Mouse (Mus musculus) cerebellum, adult 8-10 months (tissue): ENCODE measurements at regions not wholly inside any gene's neighbourhood (a gene's known extent, or its start where the extent isn't known, plus 50 kb on each side); places are given as distances from the start of the nearest gene placed in this dataset.
A peak's percentile ranks its signal among the peaks of the same experiment; 100 is the strongest.

Experiments
- DNase-seq: peaks from one replicate; pipeline ENCODE4 v3.0.0; 2022

- no peak for DNase-seq
Observed at GRCm38 (mm10) chr9:30021981-30022380, 59.0 kb upstream of the Ntm start.

GRCm38 (mm10) chr9:30025275-30025674, 62.3 kb upstream of the Ntm start:
- no peak for DNase-seq

DNA sequence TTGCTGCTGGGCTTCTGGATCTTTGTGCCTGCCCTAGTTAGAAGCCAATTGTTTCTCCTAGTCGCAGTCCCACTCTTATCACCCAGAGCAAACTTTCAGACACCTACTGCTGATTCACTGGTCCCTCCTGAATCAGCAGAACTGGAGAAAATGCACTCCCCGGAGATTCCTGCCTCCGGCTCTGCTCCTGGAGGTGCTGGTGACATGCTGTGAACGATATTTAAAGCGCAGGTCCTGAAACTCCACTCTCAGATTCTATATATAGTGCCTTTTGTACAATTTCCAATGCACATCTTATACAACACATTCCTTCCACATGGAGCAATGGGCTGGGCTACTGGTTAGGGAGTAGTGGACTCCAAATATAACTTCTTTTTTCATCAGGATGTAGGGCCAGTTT, 64.0 kb upstream of the Ntm start:
- no peak for DNase-seq

DNA sequence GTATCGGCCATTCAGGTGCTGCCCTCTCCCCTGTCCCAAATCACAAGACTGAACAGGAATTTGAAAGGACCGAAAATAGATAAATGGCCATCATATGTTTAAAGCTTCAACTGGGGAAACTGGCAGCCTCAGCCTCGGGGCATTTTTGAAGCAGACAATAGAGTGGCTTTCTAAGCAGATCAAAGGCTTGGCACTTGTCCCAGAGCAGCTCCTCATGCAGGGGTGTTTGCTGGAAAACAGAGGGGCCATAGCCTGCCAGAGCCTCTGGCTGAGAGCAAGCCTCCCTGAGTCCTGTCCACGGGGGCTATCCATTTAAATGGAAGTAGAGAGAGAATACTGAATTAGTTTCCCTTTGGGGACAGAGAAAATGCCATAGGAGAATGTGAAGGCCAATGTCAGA, 77.5 kb upstream of the Ntm start:
- no peak for DNase-seq

DNA sequence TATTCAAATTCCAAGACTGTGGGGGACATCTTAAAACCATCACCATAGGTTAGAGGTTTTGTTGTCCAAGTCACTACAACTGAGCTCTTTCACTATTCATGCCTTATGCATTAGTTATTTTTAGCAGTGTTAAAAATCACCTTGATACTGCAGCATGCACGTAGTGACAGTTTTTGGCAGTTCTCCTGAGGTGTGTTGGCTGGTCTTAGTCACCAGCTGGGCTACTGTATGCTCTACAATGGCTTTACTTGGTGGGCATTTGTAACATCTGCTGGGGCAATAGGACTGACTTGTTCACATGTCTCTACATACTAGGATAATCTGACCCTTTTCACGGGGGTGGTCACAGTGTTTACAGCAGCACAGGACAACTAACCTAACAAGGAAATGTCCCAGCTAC, 101.6 kb upstream of the Ntm start:
- no peak for DNase-seq

- DNase-seq: no peak
Observed at GRCm38 (mm10) chr9:30067980-30068379, 105.0 kb upstream of the Ntm start.

- no peak for DNase-seq
Observed at GRCm38 (mm10) chr9:30075233-30075632, 112.3 kb upstream of the Ntm start.

GRCm38 (mm10) chr9:30076006-30076405, 113.1 kb upstream of the Ntm start:
- no peak for DNase-seq

GRCm38 (mm10) chr9:30076482-30076881, 113.5 kb upstream of the Ntm start:
- no peak for DNase-seq

GRCm38 (mm10) chr9:30101942-30102341, 139.0 kb upstream of the Ntm start:
- DNase-seq: no peak

DNA sequence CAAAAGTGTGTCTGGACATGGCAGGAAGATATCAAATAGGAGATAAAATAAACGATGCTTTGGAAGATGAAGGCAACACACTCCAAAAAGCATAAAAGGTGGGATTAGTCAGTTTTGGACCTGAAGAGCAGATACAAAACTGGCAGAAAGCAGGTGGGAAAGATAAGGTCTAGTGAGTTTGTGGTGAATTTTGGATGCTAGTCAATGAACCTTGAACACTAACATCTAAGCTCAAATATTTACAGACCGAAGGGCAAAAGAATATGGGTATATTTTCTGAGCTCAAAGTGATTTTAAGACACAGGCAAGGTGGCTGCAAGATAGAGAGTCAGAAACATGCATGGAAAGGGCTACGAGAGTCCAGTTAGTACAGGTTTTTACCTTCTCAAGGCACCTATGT, 159.4 kb upstream of the Ntm start:
- DNase-seq: no peak

- no peak for DNase-seq
Observed at GRCm38 (mm10) chr9:30129151-30129550, 166.2 kb upstream of the Ntm start.

GRCm38 (mm10) chr9:30131626-30132025, 168.7 kb upstream of the Ntm start:
- DNase-seq: no peak

DNA sequence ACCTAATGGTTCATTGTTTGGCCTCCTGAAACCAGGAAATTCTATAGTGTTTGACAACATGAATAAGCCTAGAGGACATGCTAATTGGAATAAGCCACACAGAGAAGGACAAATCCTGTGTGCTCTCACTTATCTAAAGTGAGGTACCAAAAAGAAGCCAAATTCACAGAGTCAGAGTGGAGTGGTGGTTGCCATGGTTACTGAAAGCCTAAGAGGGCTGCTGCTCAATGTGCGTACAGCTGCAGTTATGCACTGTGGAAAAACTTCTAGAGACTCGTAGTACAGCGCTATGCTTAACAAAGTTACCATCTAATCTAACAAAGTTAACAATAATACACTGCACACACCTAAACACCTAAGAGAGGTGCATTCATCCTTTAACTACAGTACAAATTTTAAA, 171.4 kb upstream of the Ntm start:
- DNase-seq: no peak

DNA sequence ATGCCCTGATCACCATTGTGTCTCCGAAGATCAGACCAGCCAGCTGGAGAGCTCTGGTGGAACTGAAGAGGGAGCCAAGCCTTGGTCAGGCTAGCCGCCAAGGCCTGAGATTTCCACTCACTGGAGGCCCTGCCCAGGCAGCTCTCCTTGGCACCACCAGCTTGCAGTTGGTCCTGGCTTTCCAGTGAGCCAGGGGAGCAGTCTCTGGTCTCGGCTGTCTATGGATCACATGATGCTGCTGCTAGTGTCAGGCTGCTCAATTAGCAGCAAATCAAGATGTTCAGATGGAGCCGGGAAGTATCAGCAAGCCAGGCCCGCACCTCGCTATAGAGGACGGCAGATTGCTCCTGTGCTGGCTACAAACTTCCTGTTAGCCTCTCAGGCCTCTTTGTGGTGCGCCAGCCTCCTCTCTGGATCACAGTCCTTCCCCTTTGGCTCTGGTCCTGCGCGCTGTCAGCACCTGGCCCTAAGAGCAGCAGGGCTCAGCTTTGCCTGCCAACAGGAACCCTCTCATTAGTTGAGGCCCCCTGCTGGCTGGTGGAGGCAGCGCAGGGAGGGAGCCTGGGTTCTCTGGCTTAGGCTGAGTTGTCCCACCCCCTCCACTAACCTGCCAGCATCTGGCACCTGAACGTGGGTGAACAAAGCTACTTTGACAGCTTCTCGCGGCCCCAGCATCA, 174.8 kb upstream of the Ntm start:
- peak; percentile 89 for DNase-seq

- peak; percentile 81 for DNase-seq
Observed at GRCm38 (mm10) chr9:30140188-30140587, 177.2 kb upstream of the Ntm start.

DNA sequence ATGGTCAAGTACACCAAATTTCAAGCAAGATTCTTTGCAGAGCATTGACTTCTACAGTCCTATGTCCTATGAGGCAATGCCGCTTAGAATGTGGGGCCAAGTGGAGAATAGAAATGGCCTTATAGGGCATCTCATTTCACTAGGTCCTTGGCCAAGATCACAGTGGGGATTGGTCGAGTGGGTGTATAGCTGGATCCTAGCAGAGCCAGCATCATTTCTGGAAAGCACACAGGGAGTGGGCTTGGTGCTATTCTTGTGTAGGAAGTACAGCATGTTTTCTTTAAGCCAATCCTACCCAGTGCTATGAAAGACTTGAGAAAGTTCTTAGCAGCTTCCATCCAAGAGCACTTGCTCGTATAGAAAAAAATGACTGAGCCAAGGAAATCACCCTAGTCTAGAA, 178.2 kb upstream of the Ntm start:
- no peak for DNase-seq

DNA sequence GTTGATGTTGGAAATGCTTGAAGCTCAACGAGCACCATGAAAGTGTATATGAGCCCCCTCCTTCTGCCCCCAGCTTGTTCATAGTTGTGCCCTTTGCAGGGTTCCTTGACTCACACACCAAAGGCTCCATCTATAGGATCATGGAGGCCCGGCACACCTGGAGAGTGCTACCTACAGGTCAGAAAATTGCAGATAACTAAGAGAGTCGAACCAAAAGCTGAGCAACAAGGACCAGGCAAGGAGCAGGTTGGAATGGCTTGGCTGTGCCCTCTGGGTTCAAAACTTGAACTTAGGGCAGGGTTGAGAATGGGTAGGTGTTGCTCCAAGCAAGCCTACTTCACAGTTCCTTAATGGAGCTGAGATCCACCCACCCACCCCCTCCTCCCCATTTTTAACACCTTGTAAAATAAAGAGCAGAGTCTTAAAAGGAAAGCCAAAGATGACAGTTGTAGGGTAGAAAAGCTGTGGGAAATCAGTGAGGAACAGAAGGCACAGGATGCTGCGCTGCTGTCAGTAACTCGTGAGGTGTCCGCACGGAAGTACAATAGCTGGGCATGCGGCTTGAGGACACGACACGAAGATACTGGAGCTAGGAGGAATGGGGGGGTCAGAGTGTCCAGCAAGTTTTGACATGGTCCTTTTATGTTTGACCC, 180.0 kb upstream of the Ntm start:
- no peak for DNase-seq

DNA sequence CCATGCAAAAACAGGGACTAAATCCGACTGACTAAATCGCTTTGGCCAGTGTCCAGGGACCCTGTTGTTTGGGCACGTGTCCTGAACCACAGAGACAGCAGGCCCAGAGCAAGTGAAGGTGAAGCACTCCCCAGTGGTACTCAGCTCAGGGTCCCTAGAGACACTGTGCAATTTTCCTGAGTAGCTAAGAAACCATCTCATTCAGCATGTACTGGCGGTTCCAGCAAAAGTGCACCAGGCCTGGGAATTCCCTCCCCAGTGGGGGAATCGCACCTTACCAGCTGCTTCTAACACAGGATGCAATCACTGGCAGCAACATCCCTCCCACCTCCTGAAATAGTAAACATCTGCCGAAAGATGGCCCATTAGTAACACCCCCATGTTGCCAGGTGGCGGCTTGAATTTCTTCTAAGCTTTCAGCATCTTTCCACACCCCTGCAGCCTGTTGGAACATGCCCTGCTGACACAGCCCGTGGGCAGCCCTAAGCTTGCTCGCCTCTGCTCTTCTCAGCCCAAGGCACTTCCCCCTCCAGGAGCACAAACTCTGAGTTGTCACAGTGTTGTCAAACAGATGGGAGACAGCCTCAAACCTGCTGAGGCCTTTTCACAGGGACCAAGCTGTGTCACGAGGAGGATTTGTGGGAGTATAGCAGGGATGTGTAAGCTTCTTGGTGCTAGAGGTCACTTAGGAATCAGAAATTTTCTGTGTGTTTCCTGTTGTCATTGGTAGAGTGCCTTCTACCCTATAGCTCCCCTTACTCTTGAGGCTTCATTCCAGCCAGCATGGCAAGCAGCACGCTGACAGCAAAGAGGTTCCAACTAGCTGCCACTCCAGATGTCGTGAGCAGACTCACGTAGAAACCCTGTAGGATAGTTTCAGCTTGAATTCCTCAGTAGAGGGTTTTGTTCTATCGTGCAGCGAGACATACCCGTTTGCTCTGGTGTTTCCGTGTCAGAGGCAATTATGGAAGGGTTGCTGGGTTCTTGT, 186.8 kb upstream of the Ntm start:
- DNase-seq: no peak

- DNase-seq: no peak
Observed at GRCm38 (mm10) chr9:30151173-30151572, 188.2 kb upstream of the Ntm start.

GRCm38 (mm10) chr9:30166235-30166752, 203.4 kb upstream of the Ntm start:
- no peak for DNase-seq

GRCm38 (mm10) chr9:30167223-30167622, 204.3 kb upstream of the Ntm start:
- no peak for DNase-seq

DNA sequence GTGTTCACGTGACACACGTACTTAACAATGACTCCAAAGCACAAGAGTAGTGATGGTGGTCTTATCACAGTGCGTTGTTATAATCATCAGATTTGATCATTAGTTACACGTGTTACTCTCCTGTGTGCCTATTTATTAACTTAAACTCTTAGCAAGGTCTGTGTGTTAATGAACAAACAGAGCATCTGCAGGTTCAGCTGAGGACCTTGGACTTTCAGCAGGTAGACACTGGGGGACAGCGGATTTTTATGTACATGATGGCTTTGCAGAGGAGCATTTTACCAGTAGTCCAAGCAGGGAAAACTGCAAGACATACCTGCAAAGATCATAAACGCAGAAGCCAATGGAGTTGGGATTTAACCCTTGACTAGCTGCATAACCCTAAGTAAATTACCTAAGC, 211.7 kb upstream of the Ntm start:
- no peak for DNase-seq

DNA sequence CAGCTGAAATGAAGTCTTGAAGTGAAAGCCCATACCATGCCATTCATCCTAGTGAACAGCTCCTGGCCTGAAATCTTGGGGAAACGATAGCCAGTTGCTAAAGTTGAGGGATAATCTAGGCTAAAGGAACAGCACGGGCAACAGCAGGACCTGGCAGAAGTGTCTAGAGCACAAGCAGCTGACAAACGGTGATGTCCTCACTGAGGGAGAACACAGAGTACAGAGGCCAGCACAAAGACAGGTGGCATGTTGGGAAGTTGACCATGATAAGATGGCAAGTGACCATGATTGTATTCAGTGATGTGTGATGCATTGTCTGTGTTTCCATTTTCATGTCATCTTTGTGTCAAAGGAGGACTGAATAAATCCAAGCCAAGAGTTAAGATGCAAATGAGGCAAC, 212.4 kb upstream of the Ntm start:
- DNase-seq: no peak
